In genomic region chr11:120508290-120508870, GRCm38 (mm10) we compare ENCODE assay signal across 20 mouse cellular contexts. TPM values are rescaled to one million over a fixed set of nuclear protein-coding genes. Genes with fewer than 3 reads are reported as not detected.
DNase-seq lines count a peak whose midpoint lies in the region; ATAC-seq and TF ChIP-seq lines count a peak whose summit lies in the region.
"Had no signal": no experiment of that assay in that cellular context is flagged by ENCODE, and none has a peak within 500 bp of the region (broad histone marks: within the 10 kb centered on the region; RNA-seq: fewer than 3 reads in every experiment).

No protein-coding gene starts in this region.

- TF ChIP-seq POLR2A in lung, adult 2 months (IDR thresholded peaks at IDR 0.05; ENCODE audit: borderline replicate concordance, extremely low read depth, low read depth, low read length): no peak
- no peak for TF ChIP-seq POLR2A in CH12.LX (IDR thresholded peaks at IDR 0.05; ENCODE audit: low read depth, low read length)
- no peak for TF ChIP-seq POLR2A in thymus, adult 2 months (IDR thresholded peaks at IDR 0.05; ENCODE audit: control insufficient read depth, extremely low read depth, insufficient read depth, low read length, poor library complexity)

- peak overlapping the region; percentile 50 for H3K27ac ChIP-seq in lung, embryonic 14.5 days (ENCODE audit: low read depth)
- no peak overlapping the region for H3K27ac ChIP-seq in CH12.LX (ENCODE audit: insufficient read depth, low read depth)
- peak overlapping the region; percentile 7; the same call in 1 of the 2 replicates for H3K27ac ChIP-seq in intestine, embryonic 14.5 days (ENCODE audit: low read depth)
- peak overlapping the region; percentile 89 for H3K27ac ChIP-seq in stomach, embryonic 16.5 days (ENCODE audit: low read length)
- no peak overlapping the region for H3K27ac ChIP-seq in thymus, adult 2 months (ENCODE audit: control insufficient read depth, insufficient read depth, low read length)
- H3K27ac ChIP-seq: forebrain, embryonic 12.5 days; hindbrain, embryonic 14.5 days; limb, embryonic 13.5 days; liver, embryonic 15.5 days; midbrain, embryonic 15.5 days had no signal

- DNase-seq in lung, embryonic 14.5 days: no peak
- DNase-seq in lung, adult 2 months: no peak
- DNase-seq in CH12.LX (ENCODE audit: extremely low read depth): no peak
- no peak for DNase-seq in intestine, embryonic 14.5 days (ENCODE audit: low spot score)
- no peak for DNase-seq in thymus, adult 2 months
- no peak for DNase-seq in heart, postnatal 25 days (ENCODE audit: low spot score)
- DNase-seq: cerebellum, postnatal 10 days; embryo, embryonic 11 days; gastrocnemius, postnatal 14 days; kidney, adult 18-20 months; spleen, adult 18-20 months; thymus, postnatal 36 days had no signal

- dilution Hi-C loops in CH12.LX (cut with MboI; ENCODE audit: extremely low pct_ligation_motif_present, extremely low pct_unique_long_range_greater_than_20kb, low sequenced_read_pairs): no loop called here

- 0 out of 2 replicates have a peak, but pooled peaks cover 4% of the 10 kb centered on the region for H3K4me1 ChIP-seq in lung, embryonic 14.5 days (ENCODE audit: insufficient read depth)
- peaks cover 7% of the 10 kb centered on the region for H3K4me1 ChIP-seq in lung, adult 2 months (ENCODE audit: control insufficient read depth, insufficient read depth, low read length)
- H3K4me1 ChIP-seq in CH12.LX (ENCODE audit: control insufficient read depth in 1 of 2, insufficient read depth in 2 of 2): peaks cover 5 to 15% of the 10 kb centered on the region in 2 experiments
- H3K4me1 ChIP-seq in intestine, embryonic 14.5 days (replicated peaks; ENCODE audit: control insufficient read depth, insufficient read depth, low read length): peaks cover 4% of the 10 kb centered on the region; the same call in 1 of the 2 replicates
- peaks cover 9% of the 10 kb centered on the region; the same call in 1 of the 2 replicates for H3K4me1 ChIP-seq in stomach, embryonic 16.5 days (ENCODE audit: control insufficient read depth, insufficient read depth, low read length)
- peaks cover 20% of the 10 kb centered on the region for H3K4me1 ChIP-seq in thymus, adult 2 months (replicated peaks; ENCODE audit: control insufficient read depth, insufficient read depth, low read length)

- H3K27me3 ChIP-seq in lung, embryonic 14.5 days (ENCODE audit: insufficient read depth, low read length): no peaks in the 10 kb centered on the region
- H3K27me3 ChIP-seq in CH12.LX (replicated peaks): peaks cover 2% of the 10 kb centered on the region
- H3K27me3 ChIP-seq in intestine, embryonic 14.5 days (replicated peaks; ENCODE audit: control insufficient read depth, insufficient read depth, low read length): no peaks in the 10 kb centered on the region
- no peaks in the 10 kb centered on the region for H3K27me3 ChIP-seq in stomach, embryonic 16.5 days (ENCODE audit: control insufficient read depth, insufficient read depth, low read length)
- no peaks in the 10 kb centered on the region for H3K27me3 ChIP-seq in thymus, adult 2 months (ENCODE audit: control insufficient read depth, insufficient read depth, low read length)
- H3K27me3 ChIP-seq: limb, embryonic 13.5 days; liver, embryonic 15.5 days; midbrain, embryonic 15.5 days had no signal

- 74% methylated on average over 9 of the region's 9 CpGs for WGBS in lung, embryonic 14.5 days
- WGBS in lung, adult 2 months: 64% methylated on average over 9 of the region's 9 CpGs
- WGBS in intestine, embryonic 14.5 days: 79% methylated on average over 9 of the region's 9 CpGs
- 65% methylated on average over 9 of the region's 9 CpGs for WGBS in stomach, embryonic 16.5 days
- WGBS in thymus, adult 2 months: 94% methylated on average over 9 of the region's 9 CpGs

- no peak overlapping the region for H3K9ac ChIP-seq in lung, embryonic 14.5 days
- H3K9ac ChIP-seq in CH12.LX (ENCODE audit: insufficient read depth, low read depth): no peak overlapping the region
- no peak overlapping the region for H3K9ac ChIP-seq in intestine, embryonic 14.5 days (ENCODE audit: low read length)
- no peak overlapping the region for H3K9ac ChIP-seq in stomach, embryonic 16.5 days (ENCODE audit: low read length)
- H3K9ac ChIP-seq: forebrain, embryonic 12.5 days; hindbrain, embryonic 14.5 days; limb, embryonic 13.5 days; liver, embryonic 15.5 days; midbrain, embryonic 15.5 days had no signal

- TF ChIP-seq RAD21 in CH12.LX (IDR thresholded peaks at IDR 0.05; ENCODE audit: low read depth, low read length): no peak

- intact Hi-C loops in heart, postnatal 25 days (cut with DNase I): loop anchor here (2.0 kb wide), 1 partner anchor 20 kb away; no protein-coding TSS in a partner anchor

- no peak for ATAC-seq in lung, embryonic 14.5 days (ENCODE audit: insufficient read depth)
- ATAC-seq in intestine, embryonic 14.5 days (replicated peaks; ENCODE audit: low FRiP score, low TSS enrichment, low read depth): no peak
- ATAC-seq in stomach, embryonic 16.5 days (ENCODE audit: insufficient read depth, low FRiP score): no peak
- ATAC-seq: CD4-positive, CD25-positive, alpha-beta regulatory T cell, adult 4 months; midbrain, embryonic 15.5 days had no signal

- no peak overlapping the region for H3K4me3 ChIP-seq in lung, embryonic 14.5 days (ENCODE audit: low read depth, low read length)
- no peak overlapping the region for H3K4me3 ChIP-seq in lung, adult 2 months (replicated peaks; ENCODE audit: extremely low read depth, low read depth, low read length)
- no peak overlapping the region for H3K4me3 ChIP-seq in CH12.LX (replicated peaks in 1 of 3; ENCODE audit: low read depth in 2 of 3, low read length in 2 of 3, poor library complexity in 1 of 3)
- no peak overlapping the region for H3K4me3 ChIP-seq in intestine, embryonic 14.5 days (ENCODE audit: low read depth, low read length)
- no peak overlapping the region for H3K4me3 ChIP-seq in stomach, embryonic 16.5 days (replicated peaks; ENCODE audit: low read length)
- no peak overlapping the region for H3K4me3 ChIP-seq in thymus, adult 2 months (ENCODE audit: control insufficient read depth, insufficient read depth, low read length)
- H3K4me3 ChIP-seq: forebrain, embryonic 12.5 days; limb, embryonic 13.5 days; liver, embryonic 15.5 days; midbrain, embryonic 15.5 days had no signal

- H3K79me2 ChIP-seq in CH12.LX (replicated peaks; ENCODE audit: control insufficient read depth, extremely low read depth, insufficient read depth, poor library complexity, severe bottlenecking): no peaks in the 10 kb centered on the region

- no peak for TF ChIP-seq EP300 in CH12.LX (IDR thresholded peaks at IDR 0.05; ENCODE audit: low read length)

- H3K36me3 ChIP-seq in lung, embryonic 14.5 days (ENCODE audit: insufficient read depth): no peaks in the 10 kb centered on the region
- no peaks in the 10 kb centered on the region for H3K36me3 ChIP-seq in CH12.LX (replicated peaks in 1 of 2; ENCODE audit: control insufficient read depth in 1 of 2, insufficient read depth in 1 of 2, low read length in 1 of 2)
- H3K36me3 ChIP-seq in intestine, embryonic 14.5 days (ENCODE audit: control insufficient read depth, insufficient read depth, low read length): no peaks in the 10 kb centered on the region
- no peaks in the 10 kb centered on the region for H3K36me3 ChIP-seq in stomach, embryonic 16.5 days (ENCODE audit: control insufficient read depth, insufficient read depth, low read length)
- H3K36me3 ChIP-seq in thymus, adult 2 months (ENCODE audit: control insufficient read depth, insufficient read depth, low read length): no peaks in the 10 kb centered on the region
- H3K36me3 ChIP-seq: forebrain, embryonic 12.5 days; limb, embryonic 13.5 days; liver, embryonic 15.5 days; midbrain, embryonic 15.5 days had no signal

- TF ChIP-seq CTCF in lung, embryonic 14.5 days (IDR thresholded peaks at IDR 0.05; ENCODE audit: low read depth): no peak
- TF ChIP-seq CTCF in lung, adult 2 months (IDR thresholded peaks at IDR 0.05; ENCODE audit: insufficient read depth, low read length): no peak
- TF ChIP-seq CTCF in CH12.LX (conservative IDR thresholded peaks at IDR 0.05 in 1 of 2, IDR thresholded peaks at IDR 0.05 in 1 of 2; ENCODE audit: low read depth in 2 of 2, low read length in 2 of 2): no peak
- TF ChIP-seq CTCF in thymus, adult 2 months (IDR thresholded peaks at IDR 0.05; ENCODE audit: borderline replicate concordance, control insufficient read depth, extremely low read depth, insufficient read depth, low read length, poor library complexity): no peak

- H3K9me3 ChIP-seq in lung, embryonic 14.5 days (ENCODE audit: low read depth, low read length): no peaks in the 10 kb centered on the region
- no peaks in the 10 kb centered on the region for H3K9me3 ChIP-seq in CH12.LX (replicated peaks; ENCODE audit: low read length)
- no peaks in the 10 kb centered on the region for H3K9me3 ChIP-seq in intestine, embryonic 14.5 days (ENCODE audit: control insufficient read depth, low read length)
- H3K9me3 ChIP-seq in stomach, embryonic 16.5 days (replicated peaks; ENCODE audit: control insufficient read depth, low read length): no peaks in the 10 kb centered on the region
- H3K9me3 ChIP-seq: forebrain, embryonic 12.5 days; limb, embryonic 13.5 days; liver, embryonic 15.5 days; midbrain, embryonic 15.5 days had no signal

- no peak overlapping the region for H3K4me2 ChIP-seq in lung, embryonic 14.5 days
- H3K4me2 ChIP-seq in CH12.LX (ENCODE audit: insufficient read depth, low read depth, poor library complexity, severe bottlenecking): no peak overlapping the region
- no peak overlapping the region for H3K4me2 ChIP-seq in intestine, embryonic 14.5 days (ENCODE audit: low read length)
- no peak overlapping the region for H3K4me2 ChIP-seq in stomach, embryonic 16.5 days (ENCODE audit: low read depth, low read length)
- H3K4me2 ChIP-seq: forebrain, embryonic 12.5 days; hindbrain, embryonic 14.5 days; limb, embryonic 13.5 days; liver, embryonic 15.5 days; midbrain, embryonic 15.5 days had no signal

- in situ Hi-C loops in CH12.LX (cut with MboI; ENCODE audit: low pct_ligation_motif_present, low pct_unique_long_range_greater_than_20kb, low sequenced_read_pairs): no loop called here

RNA-seq across cellular contexts. Expression of gene Slc25a10, which starts 16.7 kb away (rescaled TPM):
- 68.9 and 71.3 TPM in 2 replicates for polyA plus RNA-seq in lung, embryonic 14.5 days (2014; fragmentation: Nextera tagmentation; extraction: Ambion mirVana)
- polyA plus RNA-seq in lung, adult 2 months (2012; rRNA removed): 157 and 174 TPM in 2 replicates
- 32.9 and 48.5 TPM in 2 replicates for total RNA-seq in CH12.LX (2012; rRNA removed)
- total RNA-seq in CH12.LX (2014; rRNA removed): 29.5 and 34.6 TPM in 2 replicates
- polyA plus RNA-seq in CH12.LX (2012; ENCODE audit: insufficient read length, low read depth): 43.4 and 45.9 TPM in 2 replicates
- polyA plus RNA-seq in intestine, embryonic 14.5 days (2014; fragmentation: Nextera tagmentation; extraction: Ambion mirVana): 74.6 and 83.1 TPM in 2 replicates
- 73.9 and 75.8 TPM in 2 replicates for polyA plus RNA-seq in stomach, embryonic 16.5 days (2015; fragmentation: Nextera tagmentation; extraction: Ambion mirVana)
- polyA plus RNA-seq in thymus, adult 2 months (2012; rRNA removed): 102 and 103 TPM in 2 replicates
- 10 to 100 TPM; 13.1 to 14.8 TPM for total RNA-seq in heart, postnatal 25 days (2021)

RNA-seq across cellular contexts. Expression of gene Gcgr, which starts 22.1 kb away (rescaled TPM):
- polyA plus RNA-seq in lung, embryonic 14.5 days (2014; fragmentation: Nextera tagmentation; extraction: Ambion mirVana): 0.59 and 1.4 TPM in 2 replicates
- 0.86 and 1.0 TPM in 2 replicates for polyA plus RNA-seq in lung, adult 2 months (2012; rRNA removed)
- total RNA-seq in CH12.LX (2012; rRNA removed): 0.13 TPM in 1 of 2 replicates, not detected in the other
- total RNA-seq in CH12.LX (2014; rRNA removed): 0.09 and 0.16 TPM in 2 replicates
- polyA plus RNA-seq in CH12.LX (2012; ENCODE audit: insufficient read length, low read depth): 0.20 TPM in 1 of 2 replicates, not detected in the other
- polyA plus RNA-seq in intestine, embryonic 14.5 days (2014; fragmentation: Nextera tagmentation; extraction: Ambion mirVana): 0.42 and 0.50 TPM in 2 replicates
- polyA plus RNA-seq in stomach, embryonic 16.5 days (2015; fragmentation: Nextera tagmentation; extraction: Ambion mirVana): 2.2 and 3.0 TPM in 2 replicates
- 1.0 TPM in 2 replicates for polyA plus RNA-seq in thymus, adult 2 months (2012; rRNA removed)
- 1 to 10 TPM; 1.3 to 1.5 TPM for total RNA-seq in heart, postnatal 25 days (2021)
- total RNA-seq: megakaryocyte progenitor cell, adult 5-6 weeks had no signal
- polyA plus RNA-seq: CD4-positive, CD25-positive, alpha-beta regulatory T cell, adult 4 months had no signal

RNA-seq across cellular contexts. Expression of gene Mrpl12, which starts 24.0 kb away (rescaled TPM):
- polyA plus RNA-seq in lung, embryonic 14.5 days (2014; fragmentation: Nextera tagmentation; extraction: Ambion mirVana): 150 and 162 TPM in 2 replicates
- polyA plus RNA-seq in lung, adult 2 months (2012; rRNA removed): 48.0 and 51.4 TPM in 2 replicates
- total RNA-seq in CH12.LX (2012; rRNA removed) (267 and 336 TPM in 2 replicates), CH12.LX (2014; rRNA removed) (47.5 and 60.3 TPM in 2 replicates)
- 341 and 363 TPM in 2 replicates for polyA plus RNA-seq in CH12.LX (2012; ENCODE audit: insufficient read length, low read depth)
- 218 and 226 TPM in 2 replicates for polyA plus RNA-seq in intestine, embryonic 14.5 days (2014; fragmentation: Nextera tagmentation; extraction: Ambion mirVana)
- 140 and 145 TPM in 2 replicates for polyA plus RNA-seq in stomach, embryonic 16.5 days (2015; fragmentation: Nextera tagmentation; extraction: Ambion mirVana)
- 89.6 and 92.3 TPM in 2 replicates for polyA plus RNA-seq in thymus, adult 2 months (2012; rRNA removed)
- total RNA-seq in heart, postnatal 25 days (2021): 100 to 1,000 TPM; 253 to 263 TPM

RNA-seq across cellular contexts. Expression of gene Arl16, which starts 41.0 kb away (rescaled TPM):
- 42.9 and 44.4 TPM in 2 replicates for polyA plus RNA-seq in lung, embryonic 14.5 days (2014; fragmentation: Nextera tagmentation; extraction: Ambion mirVana)
- polyA plus RNA-seq in lung, adult 2 months (2012; rRNA removed): 15.6 and 17.3 TPM in 2 replicates
- total RNA-seq in CH12.LX (2012; rRNA removed) (24.8 and 26.1 TPM in 2 replicates), CH12.LX (2014; rRNA removed) (34.6 and 42.6 TPM in 2 replicates)
- 19.8 and 22.8 TPM in 2 replicates for polyA plus RNA-seq in CH12.LX (2012; ENCODE audit: insufficient read length, low read depth)
- polyA plus RNA-seq in intestine, embryonic 14.5 days (2014; fragmentation: Nextera tagmentation; extraction: Ambion mirVana): 46.0 and 46.8 TPM in 2 replicates
- 35.6 and 38.1 TPM in 2 replicates for polyA plus RNA-seq in stomach, embryonic 16.5 days (2015; fragmentation: Nextera tagmentation; extraction: Ambion mirVana)
- polyA plus RNA-seq in thymus, adult 2 months (2012; rRNA removed): 25.9 and 28.4 TPM in 2 replicates
- total RNA-seq in heart, postnatal 25 days (2021): 10 to 100 TPM; 10.5 to 10.6 TPM

RNA-seq across cellular contexts. Expression of gene Mcrip1, which starts 41.1 kb away (rescaled TPM):
- polyA plus RNA-seq in lung, embryonic 14.5 days (2014; fragmentation: Nextera tagmentation; extraction: Ambion mirVana): 226 and 229 TPM in 2 replicates
- 133 and 168 TPM in 2 replicates for polyA plus RNA-seq in lung, adult 2 months (2012; rRNA removed)
- total RNA-seq in CH12.LX (2012; rRNA removed) (25.8 and 39.6 TPM in 2 replicates), CH12.LX (2014; rRNA removed) (37.6 and 46.2 TPM in 2 replicates)
- polyA plus RNA-seq in CH12.LX (2012; ENCODE audit: insufficient read length, low read depth): 60.2 and 66.5 TPM in 2 replicates
- polyA plus RNA-seq in intestine, embryonic 14.5 days (2014; fragmentation: Nextera tagmentation; extraction: Ambion mirVana): 191 and 209 TPM in 2 replicates
- polyA plus RNA-seq in stomach, embryonic 16.5 days (2015; fragmentation: Nextera tagmentation; extraction: Ambion mirVana): 152 and 171 TPM in 2 replicates
- polyA plus RNA-seq in thymus, adult 2 months (2012; rRNA removed): 167 and 191 TPM in 2 replicates
- total RNA-seq in heart, postnatal 25 days (2021): 10 to 100 TPM; 44.1 to 46.9 TPM

Comparison
In these comparisons a context has a peak if more than half of its experiments do, and no peak if none do; other contexts are left out.
1. H3K27ac ChIP-seq: peak in lung, embryonic 14.5 days (single experiment), intestine, embryonic 14.5 days (single experiment) and stomach, embryonic 16.5 days (single experiment); none in CH12.LX (single experiment) and thymus, adult 2 months (single experiment).